Mouse (Mus musculus) MEL (cell line): Measurements from ENCODE around the gene Sned1. TPM values are rescaled to one million over a fixed set of nuclear protein-coding genes. Genes with fewer than 3 reads are reported as not detected.
"Not testable (repeated sequence)": the region's sequence is repeated elsewhere in the genome, so short reads cannot be mapped to it uniquely, and the experiment has no call there.

Experiments
- DNase-seq: peaks from one replicate; pipeline ENCODE4 v3.0.0; 2011; ENCODE audit warnings: low read depth, low spot score
- H3K27ac ChIP-seq: 2 replicates; pipeline ENCODE4 v1.5.1; 2012; ENCODE audit warnings: low read depth, mild to moderate bottlenecking, control low read depth, low read length, moderate library complexity; ENCODE audit not compliant: control insufficient read depth
- H3K27me3 ChIP-seq, 2 experiments: fragments of 150-350 bp in 1 of 2; sonication (generic) in 1 of 2; 2 replicates each; pipeline ENCODE4 v1.6.1; 2012; ENCODE audit warnings: low read length in 2 of 2, mild to moderate bottlenecking in 2 of 2, improper control_type of control experiment in 1 of 2, moderate library complexity in 1 of 2; ENCODE audit not compliant: insufficient read depth in 2 of 2, control insufficient read depth in 1 of 2
- H3K36me3 ChIP-seq, 2 experiments: 2 replicates each; pipeline ENCODE4 v1.6.1; 2012 to 2014; ENCODE audit warnings: low read length in 2 of 2, improper control_type of control experiment in 1 of 2, inconsistent platforms in 1 of 2, mild to moderate bottlenecking in 1 of 2; ENCODE audit not compliant: insufficient read depth in 2 of 2, control insufficient read depth in 1 of 2
- H3K4me1 ChIP-seq, 2 experiments: fragments of 150-350 bp in 1 of 2; sonication (generic) in 1 of 2; 2 replicates each; pipeline ENCODE4 v1.6.1; 2012; ENCODE audit warnings: low read length in 2 of 2, improper control_type of control experiment in 1 of 2, mild to moderate bottlenecking in 1 of 2; ENCODE audit not compliant: insufficient read depth in 2 of 2, control insufficient read depth in 1 of 2
- H3K4me3 ChIP-seq, 2 experiments: fragments of 150-350 bp in 1 of 2; sonication (generic) in 1 of 2; 2 replicates each; pipeline ENCODE4 v1.5.1; 2012; ENCODE audit warnings: low read depth in 2 of 2, low read length in 2 of 2, mild to moderate bottlenecking in 2 of 2, moderate library complexity in 2 of 2, control low read depth in 1 of 2, improper control_type of control experiment in 1 of 2; ENCODE audit not compliant: control insufficient read depth in 1 of 2, insufficient read depth in 1 of 2
- H3K79me2 ChIP-seq: 2 replicates; pipeline ENCODE4 v1.6.1; 2012; ENCODE audit warnings: mild to moderate bottlenecking, low read length, moderate library complexity; ENCODE audit not compliant: control insufficient read depth, poor library complexity, insufficient read depth
- H3K9ac ChIP-seq: 2 replicates; pipeline ENCODE4 v1.6.1; 2012; ENCODE audit warnings: low read depth, mild to moderate bottlenecking, control low read depth, low read length, moderate library complexity; ENCODE audit not compliant: control insufficient read depth, poor library complexity, severe bottlenecking
- H3K9me3 ChIP-seq: fragments of 150-350 bp; sonication (generic); replicated peaks from 2 replicates; pipeline ENCODE4 v1.6.1; 2012; ENCODE audit warnings: mild to moderate bottlenecking, low read length, improper control_type of control experiment, moderate library complexity; ENCODE audit not compliant: insufficient read depth
- BHLHE40 ChIP-seq: IDR thresholded peaks from 2 replicates; pipeline ENCODE4 v1.6.1; 2012; ENCODE audit warnings: low read depth, mild to moderate bottlenecking, inconsistent platforms, low read length, improper control_type of control experiment, borderline replicate concordance
- CHD2 ChIP-seq: IDR thresholded peaks from 2 replicates; pipeline ENCODE4 v1.6.1; 2011; ENCODE audit warnings: low read length, improper control_type of control experiment
- CTCF ChIP-seq, 3 experiments: IDR thresholded peaks in 2 of 3; conservative IDR thresholded peaks in 1 of 3; 2 replicates each; pipeline ENCODE4 v1.5.1; 2011 to 2012; ENCODE audit warnings: low read length in 3 of 3, low read depth in 2 of 3, mild to moderate bottlenecking in 2 of 3, improper control_type of control experiment in 1 of 3, inconsistent platforms in 1 of 3, mixed read lengths in 1 of 3, moderate library complexity in 1 of 3; ENCODE audit not compliant: control insufficient read depth in 1 of 3, insufficient read depth in 1 of 3, poor library complexity in 1 of 3, severe bottlenecking in 1 of 3
- ETS1 ChIP-seq: IDR thresholded peaks from 2 replicates; pipeline ENCODE4 v1.6.1; 2012; ENCODE audit warnings: low read depth, mild to moderate bottlenecking, inconsistent platforms, low read length, improper control_type of control experiment, moderate library complexity
- GABPA ChIP-seq: IDR thresholded peaks from 2 replicates; pipeline ENCODE4 v1.6.1; 2012; ENCODE audit warnings: low read depth, mild to moderate bottlenecking, inconsistent platforms, low read length, improper control_type of control experiment, moderate library complexity
- GATA1 ChIP-seq: IDR thresholded peaks from 2 replicates; pipeline ENCODE4 v1.6.1; 2011; ENCODE audit warnings: low read depth, low read length, improper control_type of control experiment
- MAFK ChIP-seq: IDR thresholded peaks from 2 replicates; pipeline ENCODE4 v1.6.1; 2011; ENCODE audit warnings: low read depth, mild to moderate bottlenecking, low read length, improper control_type of control experiment, borderline replicate concordance
- MAX ChIP-seq: IDR thresholded peaks from 2 replicates; pipeline ENCODE4 v1.6.1; 2011; ENCODE audit warnings: low read length, improper control_type of control experiment
- MXI1 ChIP-seq: IDR thresholded peaks from 2 replicates; pipeline ENCODE4 v1.6.1; 2011; ENCODE audit warnings: mild to moderate bottlenecking, low read depth, low read length, improper control_type of control experiment
- POLR2A ChIP-seq, 2 experiments: IDR thresholded peaks; 2 replicates each; pipeline ENCODE4 v1.6.1; 2011 to 2012; ENCODE audit warnings: low read length in 2 of 2, mild to moderate bottlenecking in 2 of 2, control low read depth in 1 of 2, improper control_type of control experiment in 1 of 2, low read depth in 1 of 2, moderate library complexity in 1 of 2; ENCODE audit not compliant: control insufficient read depth in 1 of 2, insufficient read depth in 1 of 2, poor library complexity in 1 of 2
- RAD21 ChIP-seq: IDR thresholded peaks from 2 replicates; pipeline ENCODE4 v1.6.1; 2011; ENCODE audit warnings: mild to moderate bottlenecking, low read depth, low read length, improper control_type of control experiment
- SIN3A ChIP-seq: IDR thresholded peaks from 2 replicates; pipeline ENCODE4 v1.6.1; 2012; ENCODE audit warnings: low read length, improper control_type of control experiment, inconsistent platforms
- USF1 ChIP-seq: IDR thresholded peaks from 2 replicates; pipeline ENCODE4 v1.6.1; 2014; ENCODE audit warnings: low read depth, mild to moderate bottlenecking, inconsistent platforms, low read length, improper control_type of control experiment, moderate library complexity
- polyA plus RNA-seq, 2 experiments: library from polyadenylated mRNA; stranded (reverse) in 1 of 2; unstranded in 1 of 2; fragments of >175 nt in 1 of 2; fragments of >200 nt in 1 of 2; gene quantifications; 2 replicates each; pipeline versions ENCODE4 v1.2.1 to v1.2.4; 2012; ENCODE audit warnings: low replicate concordance in 2 of 2, low read depth in 1 of 2; ENCODE audit not compliant: insufficient read length in 2 of 2, insufficient read depth in 1 of 2, missing spikeins in 1 of 2
- total RNA-seq: library from RNA; depleted of rRNA; stranded (reverse); fragments of 300-350 nt; gene quantifications from 2 replicates; pipeline ENCODE4 v1.2.3, GENCODE M21; 2012; rRNA removed

Sned1 gene
- total RNA-seq (0.07 and 0.12 TPM in 2 replicates), polyA plus RNA-seq (under 1 TPM in 1 of 2 experiments, not detected in 1; 0.13 TPM)

DNA sequence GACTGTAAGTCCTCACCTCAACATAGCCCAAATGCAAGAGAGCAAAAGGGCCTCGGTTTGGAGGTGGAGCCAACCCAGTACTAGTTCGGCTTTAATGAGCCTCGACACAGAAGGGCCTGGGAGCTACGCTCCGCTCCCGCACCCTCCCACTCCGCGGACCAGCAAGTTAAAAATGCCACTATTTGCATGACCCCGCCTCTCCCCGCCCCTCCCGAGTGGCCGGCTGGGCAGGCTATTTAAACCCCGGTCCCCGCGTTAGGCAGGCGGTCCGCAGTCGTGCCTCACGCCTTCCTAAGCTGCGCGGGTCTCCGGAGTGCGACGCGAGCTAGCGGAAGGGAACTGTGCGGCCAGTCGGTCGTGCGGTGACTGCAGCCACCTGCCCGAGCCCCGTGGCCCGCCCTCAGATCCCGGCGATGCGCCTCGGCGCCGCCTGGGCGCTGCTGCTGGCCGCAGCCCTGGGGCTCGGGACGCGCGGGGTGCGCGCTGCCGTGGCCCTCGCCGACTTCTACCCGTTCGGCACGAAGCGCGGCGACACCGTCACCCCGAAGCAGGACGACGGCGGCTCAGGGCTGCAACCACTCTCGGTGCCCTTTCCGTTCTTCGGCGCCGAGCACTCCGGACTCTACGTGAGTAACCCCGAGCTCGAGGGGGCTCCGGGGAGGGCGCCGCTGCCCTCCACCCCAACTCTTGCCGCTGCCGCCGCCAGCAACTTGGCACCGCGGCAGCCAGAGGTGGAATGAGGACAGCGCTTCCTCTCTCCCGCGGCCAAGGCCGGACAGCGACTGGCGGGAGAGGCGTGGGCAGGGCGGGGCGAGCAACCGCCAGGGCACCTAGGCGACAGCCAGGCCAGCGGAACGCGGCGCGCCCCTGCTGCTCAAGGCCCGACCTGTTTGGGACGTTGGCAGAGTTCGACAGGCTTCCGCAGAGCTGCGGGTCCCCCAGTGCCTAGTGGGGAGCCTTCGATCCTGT, at the start of gene Sned1:
Sned1 (plus strand) TSS at position 266 of the 969 bp plus-strand sequence.
- no peak for DNase-seq
- H3K9me3 ChIP-seq, result no peaks in the 10 kb centered on the region
- no peak within 1 kb of the TSS for H3K9ac ChIP-seq
- no peaks in the 10 kb centered on the region for H3K4me1 ChIP-seq
- H3K36me3 ChIP-seq, result no peaks in the 10 kb centered on the region
- no peaks in the 10 kb centered on the region; a peak in 1 of 4 replicates for H3K27me3 ChIP-seq
- no peak within 1 kb of the TSS for H3K27ac ChIP-seq
- H3K4me3 ChIP-seq, result no peak within 1 kb of the TSS
- no peaks in the 10 kb centered on the region for H3K79me2 ChIP-seq
- TF ChIP-seq BHLHE40, result no peak
- no peak for TF ChIP-seq MXI1
- no peak for TF ChIP-seq MAFK
- TF ChIP-seq SIN3A, result no peak

DNA sequence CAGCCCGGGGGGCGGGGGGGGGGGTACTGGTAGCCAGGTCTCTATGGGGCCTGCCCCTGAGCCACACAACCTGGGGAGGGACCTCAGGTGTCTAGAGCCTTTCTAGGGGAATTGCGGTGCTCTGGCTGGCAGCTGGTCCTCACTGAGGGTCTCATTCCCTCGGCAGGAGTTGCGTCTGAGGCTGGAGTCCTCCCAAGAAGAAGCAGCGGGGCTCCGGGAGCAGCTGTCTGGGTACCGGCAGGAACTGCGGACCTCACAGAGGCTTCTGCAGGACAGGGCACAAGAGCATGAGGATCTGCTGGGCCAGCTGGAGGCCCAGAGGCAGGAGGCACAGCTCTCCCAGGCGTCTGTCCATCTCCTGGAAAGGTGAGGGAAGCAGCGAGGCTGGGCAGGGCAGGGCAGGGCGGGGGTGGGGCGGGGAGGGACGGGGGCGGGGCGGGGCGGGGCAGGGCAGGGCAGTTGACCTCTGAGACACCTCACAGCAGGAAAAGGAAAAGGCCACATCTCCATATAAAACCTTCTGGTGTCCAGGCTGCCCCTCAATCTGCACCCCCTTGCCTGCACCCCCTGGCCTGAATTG, 44.8 kb upstream of the Sned1 start:
- Histone ChIP-seq H3K4me3 (no peak overlapping the region), H3K27ac (no peak overlapping the region), H3K9ac (no peak overlapping the region), H3K9me3 (no peaks in the 10 kb centered on the region), H3K4me1 (no peaks in the 10 kb centered on the region), H3K27me3 (no peaks in the 10 kb centered on the region), H3K36me3 (no peaks in the 10 kb centered on the region), H3K79me2 (no peaks in the 10 kb centered on the region)
- no peak for TF ChIP-seq GABPA
- no peak for TF ChIP-seq ETS1
- TF ChIP-seq GATA1, result no peak
- no peak for TF ChIP-seq MAX
- no peak for TF ChIP-seq CHD2
- DNase-seq, result no peak

DNA sequence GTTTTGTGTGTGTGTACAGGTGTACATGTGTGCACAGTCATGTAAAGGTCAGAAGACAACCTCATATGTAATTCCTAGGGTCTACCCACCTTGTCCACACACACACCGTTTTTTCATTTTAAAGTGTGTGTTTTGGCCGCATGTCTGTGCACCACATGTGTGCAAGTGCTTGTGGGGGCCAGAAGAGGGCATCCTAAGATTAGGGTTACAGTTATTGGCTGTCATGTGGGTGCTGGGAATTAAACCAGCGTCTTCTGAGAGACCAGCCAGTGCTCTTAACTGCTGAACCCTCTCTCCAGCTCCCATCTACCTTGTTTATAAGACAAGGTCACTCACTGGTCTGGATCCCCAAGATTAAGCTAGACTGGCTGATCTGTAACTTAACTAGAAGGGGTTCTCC, 40.7 kb upstream of the Sned1 start:
- Histone ChIP-seq H3K36me3 (no peaks in the 10 kb centered on the region), H3K79me2 (no peaks in the 10 kb centered on the region), H3K27ac (no peak overlapping the region), H3K9ac (no peak overlapping the region), H3K27me3 (no peaks in the 10 kb centered on the region), H3K9me3 (no peaks in the 10 kb centered on the region), H3K4me1 (no peaks in the 10 kb centered on the region)
- DNase-seq, result no peak
- peak in 1 of 3 experiments; percentile 26; a peak in 2 of 6 replicates for TF ChIP-seq CTCF (IDR thresholded peaks at IDR 0.05 in 2 of 3, conservative IDR thresholded peaks at IDR 0.05 in 1 of 3; ENCODE audit: control insufficient read depth in 1 of 3, insufficient read depth in 1 of 3, low read depth in 2 of 3, low read length in 3 of 3, poor library complexity in 1 of 3, severe bottlenecking in 1 of 3)
- TF ChIP-seq POLR2A (IDR thresholded peaks at IDR 0.05; ENCODE audit: control insufficient read depth in 1 of 2, insufficient read depth in 1 of 2, low read depth in 1 of 2, low read length in 2 of 2, poor library complexity in 1 of 2), result no peak
- no peak for TF ChIP-seq USF1
- TF ChIP-seq GABPA, result no peak
- peak; percentile 11 for TF ChIP-seq RAD21
- TF ChIP-seq, all 39 proteins: peak for 2
- no peak overlapping the region for H3K4me3 ChIP-seq

DNA sequence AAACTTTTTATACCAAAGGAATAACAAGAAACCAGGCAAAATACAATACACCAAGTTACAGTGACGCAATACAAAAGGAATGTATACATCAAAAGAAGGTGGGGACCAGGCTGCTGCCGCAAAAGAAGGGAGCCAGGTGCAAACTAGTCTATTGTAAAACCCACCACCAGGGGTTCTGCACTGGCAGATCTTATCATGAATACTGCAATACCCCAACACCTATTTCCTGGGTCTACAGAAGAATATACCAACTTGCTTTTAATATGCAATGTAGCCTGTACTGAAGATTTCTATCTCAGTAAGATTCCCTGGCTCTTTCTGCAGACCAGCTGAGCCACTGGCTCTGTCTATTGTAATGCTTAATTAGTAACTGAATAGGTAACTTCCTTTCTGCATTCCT, 38.2 kb upstream of the Sned1 start:
- H3K36me3 ChIP-seq, H3K79me2 ChIP-seq, H3K9ac ChIP-seq, H3K27me3 ChIP-seq, H3K27ac ChIP-seq, DNase-seq, H3K9me3 ChIP-seq, H3K4me3 ChIP-seq, H3K4me1 ChIP-seq: not testable (repeated sequence)
